Mouse (Mus musculus): ENCODE measurements around the gene Ppp1r14c.

DNA sequence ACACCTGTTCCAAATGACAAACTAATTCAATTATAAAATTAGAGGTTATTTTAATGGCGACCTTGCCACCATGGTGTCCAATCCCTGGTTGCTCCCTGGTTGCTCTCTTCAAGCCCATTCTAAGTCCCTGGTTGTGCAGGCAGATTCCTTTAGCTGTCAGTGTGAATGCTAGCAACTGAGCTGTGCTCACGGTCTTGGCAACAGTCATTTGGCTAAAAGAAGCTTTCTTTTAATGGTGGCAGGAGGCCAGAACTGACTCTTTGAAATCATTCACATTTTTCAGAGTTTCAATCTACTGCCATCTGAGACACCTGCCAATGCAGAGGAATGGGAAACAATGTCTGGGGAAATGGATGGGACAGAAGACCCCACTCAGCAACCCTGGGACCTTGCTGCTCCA is 130.9 kb downstream of the Ppp1r14c start:
- TF ChIP-seq CTCF (IDR thresholded peaks at IDR 0.05; ENCODE audit: borderline replicate concordance, insufficient read depth, low read length) (no peak), POLR2A (IDR thresholded peaks at IDR 0.05; ENCODE audit: low read depth, low read length) (no peak)
